Mouse (Mus musculus) embryonic fibroblast, embryonic 13.5 days (primary cell): ENCODE measurements around the gene Klk15.

Source experiments
- CTCF ChIP-seq: IDR thresholded peaks from 2 replicates; pipeline ENCODE4 v1.5.1; 2011; ENCODE audit warnings: mild to moderate bottlenecking, control low read depth, low read length, moderate library complexity, borderline replicate concordance; ENCODE audit not compliant: insufficient read depth
- POLR2A ChIP-seq: IDR thresholded peaks from 2 replicates; pipeline ENCODE4 v1.6.1; 2011; ENCODE audit warnings: low read depth, mild to moderate bottlenecking, control low read depth, low read length, moderate library complexity

DNA sequence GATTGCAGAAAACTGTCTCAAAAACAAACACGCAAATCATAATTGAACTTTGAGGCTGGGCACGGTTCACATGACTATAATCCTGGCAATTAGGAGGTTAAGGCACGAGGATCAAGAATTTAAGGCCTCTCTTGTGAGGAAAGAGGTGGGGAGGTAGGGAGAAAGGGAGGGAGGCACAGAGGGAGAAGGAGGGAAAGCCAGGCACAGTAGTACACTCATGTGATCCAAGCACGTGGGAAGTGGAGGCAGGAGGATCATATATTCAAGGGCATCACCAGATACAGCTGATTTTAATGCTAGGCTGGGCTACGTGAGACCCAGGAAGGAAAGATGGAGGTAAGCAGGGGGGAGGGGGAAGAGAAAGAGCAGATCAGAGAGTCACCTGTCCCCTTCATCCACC is 42.2 kb upstream of the Klk15 start:
- TF ChIP-seq CTCF (no peak), POLR2A (no peak)
